Mouse (Mus musculus): ENCODE results near the gene Taf1d. TPM values are rescaled to one million over a fixed set of nuclear protein-coding genes. Genes with fewer than 3 reads are reported as not detected.
"Not testable (repeated sequence)": the region's sequence is repeated elsewhere in the genome, so short reads cannot be mapped to it uniquely, and the experiment has no call there.

The Taf1d gene
- total and polyA plus RNA-seq, 2 experiments from 2014 or later: 46.0 to 49.1 TPM

- WGBS: 95% methylated on average over 1 of the region's 1 CpGs
- H3K36me3 ChIP-seq (ENCODE audit: insufficient read depth, low read length): peaks cover 37% of the 10 kb centered on the region
Measured at GRCm38 (mm10) chr9:15310179-15310578, 4.2 kb downstream of the Taf1d start.

GRCm38 (mm10) chr9:15312054-15312735 lies 6.2 kb downstream of the Taf1d start:
- no peak for TF ChIP-seq CTCF (IDR thresholded peaks at IDR 0.05)
- Histone ChIP-seq H3K4me1 (ENCODE audit: insufficient read depth, low read length) (0 out of 2 replicates have a peak, but pooled peaks cover under 1% of the 10 kb centered on the region), H3K27me3 (ENCODE audit: insufficient read depth, low read length) (no peaks in the 10 kb centered on the region), H3K36me3 (ENCODE audit: insufficient read depth, low read length) (peaks cover 37% of the 10 kb centered on the region), H3K9me3 (ENCODE audit: low read length) (no peaks in the 10 kb centered on the region), H3K27ac (ENCODE audit: low read depth, low read length) (no peak overlapping the region), H3K4me2 (ENCODE audit: low read depth, low read length, poor library complexity, severe bottlenecking) (no peak overlapping the region), H3K4me3 (ENCODE audit: low read depth, low read length) (no peak overlapping the region), H3K9ac (replicated peaks; ENCODE audit: low read length, poor library complexity, severe bottlenecking) (no peak overlapping the region)
- ATAC-seq (ENCODE audit: low FRiP score) (no peak), DNase-seq (ENCODE audit: low spot score) (no peak)
- WGBS: 95% methylated on average over 2 of the region's 2 CpGs

More at GRCm38 (mm10) chr9:15310179-15310578, 4.2 kb downstream of the Taf1d start:
- Histone ChIP-seq H3K4me1 (ENCODE audit: insufficient read depth, low read length) (0 out of 2 replicates have a peak, but pooled peaks cover 6% of the 10 kb centered on the region), H3K9ac (replicated peaks; ENCODE audit: low read length, poor library complexity, severe bottlenecking) (no peak overlapping the region), H3K4me3 (ENCODE audit: low read depth, low read length) (no peak overlapping the region), H3K27ac (ENCODE audit: low read depth, low read length) (no peak overlapping the region), H3K9me3 (ENCODE audit: low read length) (no peaks in the 10 kb centered on the region), H3K27me3 (ENCODE audit: insufficient read depth, low read length) (no peaks in the 10 kb centered on the region), H3K4me2 (ENCODE audit: low read depth, low read length, poor library complexity, severe bottlenecking) (no peak overlapping the region)
- ATAC-seq (ENCODE audit: low FRiP score) (no peak), DNase-seq (ENCODE audit: low spot score) (no peak)
- no peak for TF ChIP-seq CTCF (IDR thresholded peaks at IDR 0.05)

GRCm38 (mm10) chr9:15313633-15314032 lies 7.6 kb downstream of the Taf1d start:
- Histone ChIP-seq H3K27me3 (ENCODE audit: insufficient read depth, low read length) (no peaks in the 10 kb centered on the region), H3K36me3 (ENCODE audit: insufficient read depth, low read length) (peaks cover 37% of the 10 kb centered on the region), H3K4me3 (ENCODE audit: low read depth, low read length) (no peak overlapping the region), H3K9me3 (ENCODE audit: low read length) (no peaks in the 10 kb centered on the region), H3K4me2 (ENCODE audit: low read depth, low read length, poor library complexity, severe bottlenecking) (no peak overlapping the region), H3K4me1 (ENCODE audit: insufficient read depth, low read length) (no peaks in the 10 kb centered on the region), H3K9ac (replicated peaks; ENCODE audit: low read length, poor library complexity, severe bottlenecking) (no peak overlapping the region), H3K27ac (ENCODE audit: low read depth, low read length) (no peak overlapping the region)
- TF ChIP-seq CTCF (IDR thresholded peaks at IDR 0.05): no peak
- ATAC-seq (ENCODE audit: low FRiP score) (no peak), DNase-seq (ENCODE audit: low spot score) (no peak)
- WGBS: 91% methylated on average over 5 of the region's 5 CpGs

- H3K4me1 ChIP-seq (ENCODE audit: insufficient read depth, low read length): no peaks in the 10 kb centered on the region
- no peak overlapping the region for H3K27ac ChIP-seq (ENCODE audit: low read depth, low read length)
- H3K27me3 ChIP-seq (ENCODE audit: insufficient read depth, low read length): no peaks in the 10 kb centered on the region
- H3K9me3 ChIP-seq (ENCODE audit: low read length): no peaks in the 10 kb centered on the region
- H3K9ac ChIP-seq (replicated peaks; ENCODE audit: low read length, poor library complexity, severe bottlenecking): no peak overlapping the region
- WGBS: 91% methylated on average over 1 of the region's 1 CpGs
- no peak overlapping the region for H3K4me2 ChIP-seq (ENCODE audit: low read depth, low read length, poor library complexity, severe bottlenecking)
- ATAC-seq (ENCODE audit: low FRiP score): no peak
- no peak for DNase-seq (ENCODE audit: low spot score)
- TF ChIP-seq CTCF (IDR thresholded peaks at IDR 0.05): no peak
- no peak overlapping the region for H3K4me3 ChIP-seq (ENCODE audit: low read depth, low read length)
- peaks cover 29% of the 10 kb centered on the region for H3K36me3 ChIP-seq (ENCODE audit: insufficient read depth, low read length)
Measured at GRCm38 (mm10) chr9:15314619-15315018, 8.6 kb downstream of the Taf1d start.

GRCm38 (mm10) chr9:15316296-15316695 lies 10.3 kb downstream of the Taf1d start:
- not testable (repeated sequence) for H3K27ac ChIP-seq (ENCODE audit: low read depth, low read length); H3K9me3 ChIP-seq (ENCODE audit: low read length); H3K4me3 ChIP-seq (ENCODE audit: low read depth, low read length); ATAC-seq (ENCODE audit: low FRiP score); H3K27me3 ChIP-seq (ENCODE audit: insufficient read depth, low read length); H3K4me2 ChIP-seq (ENCODE audit: low read depth, low read length, poor library complexity, severe bottlenecking); H3K4me1 ChIP-seq (ENCODE audit: insufficient read depth, low read length); DNase-seq (ENCODE audit: low spot score); H3K9ac ChIP-seq (replicated peaks; ENCODE audit: low read length, poor library complexity, severe bottlenecking)
- peaks cover 26% of the 10 kb centered on the region for H3K36me3 ChIP-seq (ENCODE audit: insufficient read depth, low read length)
- WGBS: 88% methylated on average over 1 of the region's 2 CpGs

- TF ChIP-seq CTCF (IDR thresholded peaks at IDR 0.05): no peak
- Histone ChIP-seq H3K9ac (replicated peaks; ENCODE audit: low read length, poor library complexity, severe bottlenecking) (no peak overlapping the region), H3K27ac (ENCODE audit: low read depth, low read length) (no peak overlapping the region), H3K4me2 (ENCODE audit: low read depth, low read length, poor library complexity, severe bottlenecking) (no peak overlapping the region), H3K36me3 (ENCODE audit: insufficient read depth, low read length) (peaks cover 31% of the 10 kb centered on the region), H3K27me3 (ENCODE audit: insufficient read depth, low read length) (no peaks in the 10 kb centered on the region), H3K9me3 (ENCODE audit: low read length) (no peaks in the 10 kb centered on the region), H3K4me1 (ENCODE audit: insufficient read depth, low read length) (no peaks in the 10 kb centered on the region), H3K4me3 (ENCODE audit: low read depth, low read length) (no peak overlapping the region)
- 63% methylated on average over 5 of the region's 5 CpGs for WGBS
- no peak for DNase-seq (ENCODE audit: low spot score)
- ATAC-seq (ENCODE audit: low FRiP score): no peak
Measured at GRCm38 (mm10) chr9:15317223-15318169, 11.5 kb downstream of the Taf1d start.
